Mouse (Mus musculus) forebrain, embryonic 10.5 days (tissue): Measurements from ENCODE around the gene Myl12a. TPM values are rescaled to one million over a fixed set of nuclear protein-coding genes. Genes with fewer than 3 reads are reported as not detected.
"Not testable (repeated sequence)": the region's sequence is repeated elsewhere in the genome, so short reads cannot be mapped to it uniquely, and the experiment has no call there.

Source experiments
- DNase-seq: peaks from one replicate; pipeline ENCODE4 v3.0.0-alpha.2; 2017; ENCODE audit warnings: low spot score; ENCODE audit errors: extremely low spot score
- H3K27ac ChIP-seq: fragments of 300-500 bp; sonication (generic); 2 replicates; pipeline ENCODE4 v1.5.1; 2016; ENCODE audit warnings: mild to moderate bottlenecking
- H3K27me3 ChIP-seq: fragments of 300-500 bp; sonication (generic); 2 replicates; pipeline ENCODE4 v1.6.1; 2016; ENCODE audit warnings: mild to moderate bottlenecking; ENCODE audit not compliant: poor library complexity, severe bottlenecking
- H3K36me3 ChIP-seq: fragments of 300-500 bp; sonication (generic); replicated peaks from 2 replicates; pipeline ENCODE4 v1.6.1; 2016; ENCODE audit warnings: mild to moderate bottlenecking, moderate library complexity
- H3K4me1 ChIP-seq: fragments of 300-500 bp; sonication (generic); 2 replicates; pipeline ENCODE4 v1.6.1; 2016
- H3K4me3 ChIP-seq: fragments of 300-500 bp; sonication (generic); 2 replicates; pipeline ENCODE4 v1.5.1; 2016; ENCODE audit warnings: mild to moderate bottlenecking, moderate library complexity
- H3K9me3 ChIP-seq: fragments of 300-500 bp; sonication (generic); 2 replicates; pipeline ENCODE4 v1.6.1; 2016; ENCODE audit warnings: mild to moderate bottlenecking, moderate library complexity
- WGBS: fragments of 180-500 bp; shearing (Covaris S2); methylation state at CpG from one replicate; pipeline ENCODE4 v1.1.7; 2016; 5-methylcytosine and 5-hydroxymethylcytosine counted together
- polyA plus RNA-seq: library from polyadenylated mRNA; unstranded; fragments of >200 nt; fragmentation: Nextera tagmentation; extraction: Ambion mirVana; gene quantifications from 2 replicates; pipeline ENCODE4 v1.2.1, GENCODE M21; 2016

Myl12a gene
- polyA plus RNA-seq, 1 experiment from 2014 or later = 417 TPM

- not testable (repeated sequence) for DNase-seq, H3K9me3 ChIP-seq, H3K4me1 ChIP-seq, H3K4me3 ChIP-seq, H3K27me3 ChIP-seq, H3K27ac ChIP-seq
- WGBS = 92% methylated on average over 14 of the region's 14 CpGs
- peaks cover 44% of the 10 kb centered on the region for H3K36me3 ChIP-seq
Measured at GRCm38 (mm10) chr17:70974065-70974464, 28.6 kb downstream of the Myl12a start.

- Histone ChIP-seq H3K27me3 (no peaks in the 10 kb centered on the region), H3K36me3 (peaks cover 42% of the 10 kb centered on the region), H3K9me3 (no peaks in the 10 kb centered on the region), H3K4me3 (no peak overlapping the region), H3K4me1 (peaks cover 5% of the 10 kb centered on the region), H3K27ac (no peak overlapping the region)
- DNase-seq = no peak
- 95% methylated on average over 9 of the region's 9 CpGs for WGBS
Measured at GRCm38 (mm10) chr17:70973398-70973797, 29.3 kb downstream of the Myl12a start.

GRCm38 (mm10) chr17:70971206-70971605 lies 31.5 kb downstream of the Myl12a start:
- Histone ChIP-seq H3K27me3 (no peaks in the 10 kb centered on the region), H3K36me3 (peaks cover 34% of the 10 kb centered on the region), H3K27ac (no peak overlapping the region), H3K9me3 (no peaks in the 10 kb centered on the region), H3K4me1 (peaks cover 24% of the 10 kb centered on the region), H3K4me3 (no peak overlapping the region)
- WGBS = 78% methylated on average over 11 of the region's 11 CpGs
- DNase-seq = no peak

GRCm38 (mm10) chr17:70968606-70969191 lies 34.0 kb downstream of the Myl12a start:
- no peaks in the 10 kb centered on the region for H3K9me3 ChIP-seq
- H3K27me3 ChIP-seq = 0 out of 2 replicates have a peak, but pooled peaks cover under 1% of the 10 kb centered on the region
- H3K36me3 ChIP-seq = peaks cover 9% of the 10 kb centered on the region
- no peak overlapping the region for H3K27ac ChIP-seq
- peaks cover 24% of the 10 kb centered on the region for H3K4me1 ChIP-seq
- H3K4me3 ChIP-seq = no peak overlapping the region
- DNase-seq = no peak
- 37% methylated on average over 8 of the region's 8 CpGs for WGBS

- Histone ChIP-seq H3K4me3 (no peak overlapping the region), H3K9me3 (no peaks in the 10 kb centered on the region), H3K27ac (no peak overlapping the region; the same call in 1 of the 2 replicates), H3K36me3 (no peaks in the 10 kb centered on the region; the same call in 1 of the 2 replicates), H3K4me1 (peaks cover 24% of the 10 kb centered on the region), H3K27me3 (0 out of 2 replicates have a peak, but pooled peaks cover 4% of the 10 kb centered on the region)
- WGBS = 68% methylated on average over 12 of the region's 12 CpGs
- DNase-seq = no peak
Measured at GRCm38 (mm10) chr17:70967646-70968045, 35.0 kb downstream of the Myl12a start.

GRCm38 (mm10) chr17:70967191-70967590 lies 35.5 kb downstream of the Myl12a start:
- 46% methylated on average over 9 of the region's 9 CpGs for WGBS
- Histone ChIP-seq H3K9me3 (no peaks in the 10 kb centered on the region), H3K36me3 (no peaks in the 10 kb centered on the region), H3K4me1 (peaks cover 24% of the 10 kb centered on the region), H3K27ac (no peak overlapping the region; the same call in 1 of the 2 replicates), H3K4me3 (no peak overlapping the region), H3K27me3 (0 out of 2 replicates have a peak, but pooled peaks cover 4% of the 10 kb centered on the region)
- peak; percentile 21 for DNase-seq

- WGBS = 95% methylated on average over 7 of the region's 7 CpGs
- H3K4me1 ChIP-seq = peaks cover 24% of the 10 kb centered on the region
- DNase-seq = no peak
- no peaks in the 10 kb centered on the region for H3K36me3 ChIP-seq
- no peak overlapping the region for H3K4me3 ChIP-seq
- H3K9me3 ChIP-seq = no peaks in the 10 kb centered on the region
- H3K27ac ChIP-seq = no peak overlapping the region
- 0 out of 2 replicates have a peak, but pooled peaks cover 4% of the 10 kb centered on the region for H3K27me3 ChIP-seq
Measured at GRCm38 (mm10) chr17:70966126-70966525, 36.6 kb downstream of the Myl12a start.

- Histone ChIP-seq H3K27ac (no peak overlapping the region), H3K9me3 (no peaks in the 10 kb centered on the region), H3K36me3 (no peaks in the 10 kb centered on the region), H3K4me1 (peaks cover 24% of the 10 kb centered on the region), H3K4me3 (no peak overlapping the region), H3K27me3 (0 out of 2 replicates have a peak, but pooled peaks cover 4% of the 10 kb centered on the region)
- 82% methylated on average over 2 of the region's 2 CpGs for WGBS
- DNase-seq = no peak
Measured at GRCm38 (mm10) chr17:70965281-70965680, 37.4 kb downstream of the Myl12a start.

GRCm38 (mm10) chr17:70963546-70963945 lies 39.1 kb downstream of the Myl12a start:
- not testable (repeated sequence) for H3K4me3 ChIP-seq, H3K9me3 ChIP-seq, H3K36me3 ChIP-seq, H3K27ac ChIP-seq, H3K27me3 ChIP-seq
- peaks cover 21% of the 10 kb centered on the region for H3K4me1 ChIP-seq
- peak; percentile 52 for DNase-seq
- 76% methylated on average over 13 of the region's 13 CpGs for WGBS

GRCm38 (mm10) chr17:70951266-70951665 lies 51.4 kb downstream of the Myl12a start:
- Histone ChIP-seq H3K36me3 (no peaks in the 10 kb centered on the region), H3K27ac (no peak overlapping the region), H3K27me3 (no peaks in the 10 kb centered on the region), H3K4me1 (peaks cover 6% of the 10 kb centered on the region), H3K9me3 (no peaks in the 10 kb centered on the region), H3K4me3 (no peak overlapping the region)
- no peak for DNase-seq
- 81% methylated on average over 10 of the region's 10 CpGs for WGBS

- Histone ChIP-seq H3K9me3 (no peaks in the 10 kb centered on the region), H3K4me3 (no peak overlapping the region), H3K4me1 (peaks cover 6% of the 10 kb centered on the region), H3K27me3 (no peaks in the 10 kb centered on the region), H3K36me3 (no peaks in the 10 kb centered on the region), H3K27ac (no peak overlapping the region)
- DNase-seq = no peak
- 91% methylated on average over 7 of the region's 7 CpGs for WGBS
Measured at GRCm38 (mm10) chr17:70949171-70949570, 53.5 kb downstream of the Myl12a start.

GRCm38 (mm10) chr17:70948721-70949120 lies 54.0 kb downstream of the Myl12a start:
- H3K27me3 ChIP-seq = no peaks in the 10 kb centered on the region
- DNase-seq = no peak
- H3K36me3 ChIP-seq = no peaks in the 10 kb centered on the region
- H3K4me3 ChIP-seq = no peak overlapping the region
- H3K27ac ChIP-seq = no peak overlapping the region
- whole genome bisulfite sequencing = 60% methylated on average over 8 of the region's 8 CpGs
- H3K4me1 ChIP-seq = peaks cover 6% of the 10 kb centered on the region
- no peaks in the 10 kb centered on the region for H3K9me3 ChIP-seq

GRCm38 (mm10) chr17:70943779-70944178 lies 58.9 kb downstream of the Myl12a start:
- WGBS = 95% methylated on average over 4 of the region's 4 CpGs
- Histone ChIP-seq H3K27ac (no peak overlapping the region), H3K27me3 (no peaks in the 10 kb centered on the region), H3K9me3 (no peaks in the 10 kb centered on the region), H3K36me3 (no peaks in the 10 kb centered on the region), H3K4me3 (no peak overlapping the region), H3K4me1 (peaks cover 3% of the 10 kb centered on the region)
- no peak for DNase-seq
